Mouse (Mus musculus): ENCODE results near the gene Iqcf3. TPM values are rescaled to one million over a fixed set of nuclear protein-coding genes. Genes with fewer than 3 reads are reported as not detected.
A peak's percentile ranks its signal among the peaks of the same experiment; 100 is the strongest.
"Not testable (repeated sequence)": the region's sequence is repeated elsewhere in the genome, so short reads cannot be mapped to it uniquely, and the experiment has no call there.

Iqcf3 gene
- total RNA-seq, 2 experiments from 2014 or later: not detected

- intact Hi-C loops (cut with DNase I): no loop called here
- no peak for DNase-seq (ENCODE audit: extremely low spot score in 1 of 2, low spot score in 2 of 2)
These were observed 59.6 kb downstream of the Iqcf3 start for GRCm38 (mm10) chr9:106501846-106502245.

GRCm38 (mm10) chr9:106499667-106500066 is 61.8 kb downstream of the Iqcf3 start, which contains the start of gene Iqcf1:
Gene Iqcf1 (plus strand): TSS chr9:106499967.
- Histone ChIP-seq H3K4me3 (no peak within 1 kb of the TSS), H3K27ac (no peak within 1 kb of the TSS)
- no peak for DNase-seq (ENCODE audit: extremely low spot score in 1 of 2, low spot score in 2 of 2)
- intact Hi-C loops (cut with DNase I): no loop called here
- TF ChIP-seq CTCF (IDR thresholded peaks at IDR 0.05): no peak

More at GRCm38 (mm10) chr9:106501846-106502245, 59.6 kb downstream of the Iqcf3 start:
- no peak overlapping the region for H3K4me3 ChIP-seq
- H3K27ac ChIP-seq: no peak overlapping the region
- no peak for TF ChIP-seq CTCF (IDR thresholded peaks at IDR 0.05)

- H3K4me3 ChIP-seq; DNase-seq (ENCODE audit: extremely low spot score in 1 of 2, low spot score in 2 of 2); H3K27ac ChIP-seq; intact Hi-C loops (cut with DNase I): not testable (repeated sequence)
These were observed 73.8 kb downstream of the Iqcf3 start for GRCm38 (mm10) chr9:106487602-106488001.

- Histone ChIP-seq H3K27ac (no peak overlapping the region), H3K4me3 (no peak overlapping the region)
- intact Hi-C loops (cut with DNase I): no loop called here
- TF ChIP-seq CTCF (IDR thresholded peaks at IDR 0.05): no peak
- no peak for DNase-seq (ENCODE audit: extremely low spot score in 1 of 2, low spot score in 2 of 2)
These were observed 76.4 kb downstream of the Iqcf3 start for GRCm38 (mm10) chr9:106485076-106485475.

- no peak overlapping the region for H3K4me3 ChIP-seq
- intact Hi-C loops (cut with DNase I): no loop called here
- no peak overlapping the region for H3K27ac ChIP-seq
- no peak for DNase-seq (ENCODE audit: extremely low spot score in 1 of 2, low spot score in 2 of 2)
- no peak for TF ChIP-seq CTCF (IDR thresholded peaks at IDR 0.05)
These were observed 77.8 kb downstream of the Iqcf3 start for GRCm38 (mm10) chr9:106483606-106484005.

GRCm38 (mm10) chr9:106483136-106483535 is 78.3 kb downstream of the Iqcf3 start:
- DNase-seq (ENCODE audit: extremely low spot score in 1 of 2, low spot score in 2 of 2): peak in 1 of 2 experiments; percentile 8
- intact Hi-C loops (cut with DNase I): no loop called here
- no peak overlapping the region for H3K27ac ChIP-seq
- H3K4me3 ChIP-seq: no peak overlapping the region
- no peak for TF ChIP-seq CTCF (IDR thresholded peaks at IDR 0.05)

GRCm38 (mm10) chr9:106482578-106483115 is 78.8 kb downstream of the Iqcf3 start:
- no peak for TF ChIP-seq CTCF (IDR thresholded peaks at IDR 0.05)
- Histone ChIP-seq H3K4me3 (no peak overlapping the region), H3K27ac (no peak overlapping the region)
- intact Hi-C loops (cut with DNase I): no loop called here
- DNase-seq (ENCODE audit: extremely low spot score in 1 of 2, low spot score in 2 of 2): no peak

GRCm38 (mm10) chr9:106481676-106482075 is 79.8 kb downstream of the Iqcf3 start:
- intact Hi-C loops (cut with DNase I): no loop called here
- H3K4me3 ChIP-seq: no peak overlapping the region
- peak in 1 of 2 experiments; percentile 7 for DNase-seq (ENCODE audit: extremely low spot score in 1 of 2, low spot score in 2 of 2)
- no peak overlapping the region for H3K27ac ChIP-seq
- no peak for TF ChIP-seq CTCF (IDR thresholded peaks at IDR 0.05)

GRCm38 (mm10) chr9:106481075-106481474 is 80.4 kb downstream of the Iqcf3 start:
- H3K27ac ChIP-seq: no peak overlapping the region
- H3K4me3 ChIP-seq: no peak overlapping the region
- intact Hi-C loops (cut with DNase I): no loop called here
- DNase-seq (ENCODE audit: extremely low spot score in 1 of 2, low spot score in 2 of 2): peak in 1 of 2 experiments; percentile 6
- no peak for TF ChIP-seq CTCF (IDR thresholded peaks at IDR 0.05)

GRCm38 (mm10) chr9:106480541-106480940 is 80.9 kb downstream of the Iqcf3 start:
- peak; percentile 5 to 7 for DNase-seq (ENCODE audit: extremely low spot score in 1 of 2, low spot score in 2 of 2)
- no peak overlapping the region for H3K4me3 ChIP-seq
- intact Hi-C loops (cut with DNase I): no loop called here
- no peak for TF ChIP-seq CTCF (IDR thresholded peaks at IDR 0.05)
- H3K27ac ChIP-seq: no peak overlapping the region

- peak overlapping the region; percentile 74 for H3K4me3 ChIP-seq
- peak; percentile 5 for DNase-seq (ENCODE audit: extremely low spot score in 1 of 2, low spot score in 2 of 2)
- H3K27ac ChIP-seq: no peak overlapping the region
- intact Hi-C loops (cut with DNase I): no loop called here
- TF ChIP-seq CTCF (IDR thresholded peaks at IDR 0.05): no peak
These were observed 83.3 kb downstream of the Iqcf3 start for GRCm38 (mm10) chr9:106478101-106478500.

GRCm38 (mm10) chr9:106477649-106478048 is 83.8 kb downstream of the Iqcf3 start:
- peak overlapping the region; percentile 21; the same call in 1 of the 2 replicates for H3K27ac ChIP-seq
- TF ChIP-seq CTCF (IDR thresholded peaks at IDR 0.05): no peak
- intact Hi-C loops (cut with DNase I): loop anchor here (2.0 kb wide), 2 partner anchors 49 to 189 kb away; partner anchors contain the start of gene Rpl29
- peak overlapping the region; percentile 74 for H3K4me3 ChIP-seq
- peak; percentile 6 to 8 for DNase-seq (ENCODE audit: extremely low spot score in 1 of 2, low spot score in 2 of 2)

- H3K4me3 ChIP-seq: peak within 1 kb of the TSS; percentile 74
- intact Hi-C loops (cut with DNase I): loop anchor here (1.0 to 2.0 kb wide), 3 partner anchors 29 to 188 kb away; partner anchors contain the start of gene Rpl29
- DNase-seq (ENCODE audit: extremely low spot score in 1 of 2, low spot score in 2 of 2): peak; percentile 99
- peak within 1 kb of the TSS; percentile 84 for H3K27ac ChIP-seq
- peak; percentile 99 for TF ChIP-seq CTCF (IDR thresholded peaks at IDR 0.05)
These were observed 84.4 kb downstream of the Iqcf3 start, which contains the start of gene Parp3 for GRCm38 (mm10) chr9:106476924-106477484. Gene Parp3 (minus strand): TSS chr9:106476949.
